Mouse (Mus musculus): ENCODE measurements at regions not wholly inside any gene's neighbourhood (a gene's known extent, or its start where the extent isn't known, plus 50 kb on each side); places are given as distances from the start of the nearest gene placed in this dataset.
A peak's percentile ranks its signal among the peaks of the same experiment; 100 is the strongest.

DNA sequence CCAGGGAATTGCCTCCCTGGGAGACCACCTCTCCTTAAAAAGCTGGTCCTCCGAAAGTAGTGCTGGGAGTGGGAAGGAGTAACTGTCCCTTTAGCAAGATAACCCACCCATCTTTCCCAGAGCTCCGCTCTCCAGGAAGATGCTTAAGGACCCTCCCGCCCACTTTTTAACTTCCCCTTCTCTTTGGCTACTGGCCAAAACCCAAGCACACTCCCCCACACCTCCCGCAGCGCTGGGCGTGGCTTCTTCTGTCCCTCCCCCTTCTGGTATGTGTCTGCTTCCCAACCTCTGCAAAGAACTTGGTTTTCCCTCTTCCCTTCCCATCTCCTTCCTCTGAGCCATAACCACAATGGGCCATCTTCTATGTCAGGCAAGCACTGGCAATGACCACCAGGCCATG is 85.4 kb downstream of the Rpap3 start:
- intact Hi-C loops (cut with DNase I): no loop called here
- DNase-seq (ENCODE audit: low spot score in 2 of 2): no peak

DNA sequence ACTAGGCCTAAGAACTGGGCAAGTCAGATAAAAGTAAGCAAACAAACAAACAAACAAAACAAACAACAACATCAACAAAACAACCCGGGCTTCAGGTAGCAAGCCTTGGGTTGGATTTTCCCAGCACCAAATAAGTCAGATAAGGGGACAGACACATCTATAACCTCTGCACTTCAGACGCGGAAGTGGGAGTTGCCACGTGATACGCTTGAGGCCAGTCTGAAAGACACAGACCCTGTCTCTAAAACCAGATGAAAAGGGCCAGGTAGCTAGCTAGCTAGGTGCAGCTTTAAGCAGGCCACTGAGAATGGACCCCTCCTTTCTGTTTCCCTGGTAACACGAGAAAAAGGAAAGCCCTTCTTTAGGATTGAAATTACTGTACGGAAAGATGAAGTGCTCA is 85.9 kb downstream of the Rpap3 start:
- DNase-seq (ENCODE audit: low spot score in 2 of 2): no peak
- intact Hi-C loops (cut with DNase I): no loop called here

DNA sequence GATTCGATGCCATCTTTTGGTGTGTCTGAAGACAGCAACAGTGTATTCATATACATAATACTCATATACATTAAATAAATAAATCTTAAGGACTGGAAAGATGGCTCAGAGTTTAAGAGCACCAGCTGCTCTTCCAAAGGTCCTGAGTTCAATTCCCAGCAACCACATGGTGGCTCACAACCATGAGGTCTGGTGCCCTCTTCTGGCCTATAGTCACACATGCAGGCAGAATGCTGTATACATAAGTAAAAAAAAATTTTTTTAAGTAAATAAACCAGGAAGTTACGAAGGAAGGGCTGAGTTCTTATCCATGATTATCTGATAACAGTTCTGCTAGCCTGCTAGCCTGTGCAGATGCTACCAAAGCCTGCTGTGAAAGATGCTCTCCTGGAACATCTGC is 93.3 kb downstream of the Rpap3 start:
- intact Hi-C loops (cut with DNase I): no loop called here
- DNase-seq (ENCODE audit: low spot score in 2 of 2): no peak

DNA sequence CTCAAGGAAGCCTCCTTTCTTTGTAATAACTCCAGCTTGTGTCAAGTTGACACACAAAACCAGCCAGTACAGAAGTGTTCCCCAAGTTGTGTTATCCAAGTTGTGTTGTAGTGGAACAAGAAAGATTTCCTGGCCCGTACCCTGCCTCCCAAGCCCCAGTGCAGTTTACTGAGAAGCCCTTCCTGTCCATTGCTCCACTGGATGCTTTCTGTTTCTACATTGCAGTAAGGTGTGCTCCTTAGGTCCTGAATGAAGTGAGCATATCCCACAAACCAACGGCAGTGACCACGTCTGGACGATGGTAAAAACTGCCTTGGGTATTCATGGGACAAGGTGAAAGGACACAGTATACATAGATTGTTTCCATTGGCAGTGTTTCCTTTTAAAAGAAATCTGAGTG is 94.9 kb downstream of the Rpap3 start:
- DNase-seq (ENCODE audit: low spot score in 2 of 2): no peak
- intact Hi-C loops (cut with DNase I): no loop called here

DNA sequence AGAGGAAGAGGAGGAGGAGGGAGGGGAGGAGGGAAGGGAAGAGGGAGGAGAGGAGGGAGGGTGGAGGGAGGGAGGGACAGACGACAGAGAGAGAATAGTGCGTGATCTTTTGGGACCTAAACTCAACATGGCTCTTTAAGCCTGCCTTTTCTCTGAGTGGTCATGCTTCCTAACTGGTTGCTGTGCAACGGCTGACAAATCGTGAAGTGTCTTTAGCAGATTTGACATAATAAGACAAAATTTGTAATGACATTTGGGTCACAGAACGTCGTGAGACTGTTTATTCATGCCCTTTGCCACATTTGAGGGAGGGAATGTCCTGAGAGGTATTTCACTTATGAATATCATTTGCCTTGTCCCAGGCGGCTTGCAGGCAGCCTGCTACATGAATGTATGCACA is 96.1 kb downstream of the Rpap3 start:
- intact Hi-C loops (cut with DNase I): no loop called here
- no peak for DNase-seq (ENCODE audit: low spot score in 2 of 2)

DNA sequence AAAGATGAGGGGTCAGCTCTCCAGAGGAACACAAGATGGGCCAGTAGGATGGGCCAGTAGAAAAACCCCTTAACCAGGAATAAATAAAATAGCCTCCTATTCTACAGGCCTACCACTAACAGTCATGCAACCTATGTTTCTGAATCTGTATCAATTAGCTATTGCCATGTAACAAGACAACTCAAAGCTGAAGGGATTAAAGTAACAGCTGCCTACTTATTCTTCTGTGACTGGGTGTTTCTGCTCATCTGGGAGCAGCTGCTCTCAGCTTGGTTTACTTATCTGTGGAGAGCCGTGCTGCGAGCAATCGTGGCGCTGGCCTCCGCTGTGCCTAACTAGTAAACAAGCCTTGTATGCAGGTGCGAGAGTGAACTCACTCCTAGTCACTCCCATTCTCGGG is 97.0 kb downstream of the Rpap3 start:
- no peak for DNase-seq (ENCODE audit: low spot score in 2 of 2)
- intact Hi-C loops (cut with DNase I): no loop called here

DNA sequence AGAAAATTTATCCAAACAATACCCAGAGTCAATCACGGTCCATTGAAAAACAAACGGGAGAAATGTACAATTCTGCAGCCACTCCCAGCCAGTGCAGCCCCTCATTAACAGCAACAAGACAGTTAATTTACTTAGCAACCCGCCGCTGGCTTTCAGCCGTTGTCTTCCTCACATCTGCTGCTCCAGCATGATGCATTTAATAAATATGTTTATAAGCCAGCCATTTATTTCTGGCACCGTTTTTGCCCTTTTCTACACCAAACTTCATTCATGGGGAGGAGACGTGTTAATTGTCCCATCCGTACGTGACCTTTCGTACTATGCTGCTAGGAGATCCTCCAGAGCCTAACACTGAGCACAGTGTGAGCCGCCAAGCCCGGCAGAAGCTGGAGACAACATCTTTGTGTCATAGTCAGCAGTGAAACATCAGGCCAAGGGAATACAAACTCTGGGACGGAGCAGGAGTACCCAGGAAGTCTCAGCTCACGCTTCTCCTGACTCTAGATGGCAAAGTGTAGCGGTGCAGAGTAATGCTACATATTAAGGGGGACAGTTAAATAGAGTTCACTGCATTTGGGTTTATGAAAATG is 97.9 kb downstream of the Rpap3 start:
- intact Hi-C loops (cut with DNase I): no loop called here

DNA sequence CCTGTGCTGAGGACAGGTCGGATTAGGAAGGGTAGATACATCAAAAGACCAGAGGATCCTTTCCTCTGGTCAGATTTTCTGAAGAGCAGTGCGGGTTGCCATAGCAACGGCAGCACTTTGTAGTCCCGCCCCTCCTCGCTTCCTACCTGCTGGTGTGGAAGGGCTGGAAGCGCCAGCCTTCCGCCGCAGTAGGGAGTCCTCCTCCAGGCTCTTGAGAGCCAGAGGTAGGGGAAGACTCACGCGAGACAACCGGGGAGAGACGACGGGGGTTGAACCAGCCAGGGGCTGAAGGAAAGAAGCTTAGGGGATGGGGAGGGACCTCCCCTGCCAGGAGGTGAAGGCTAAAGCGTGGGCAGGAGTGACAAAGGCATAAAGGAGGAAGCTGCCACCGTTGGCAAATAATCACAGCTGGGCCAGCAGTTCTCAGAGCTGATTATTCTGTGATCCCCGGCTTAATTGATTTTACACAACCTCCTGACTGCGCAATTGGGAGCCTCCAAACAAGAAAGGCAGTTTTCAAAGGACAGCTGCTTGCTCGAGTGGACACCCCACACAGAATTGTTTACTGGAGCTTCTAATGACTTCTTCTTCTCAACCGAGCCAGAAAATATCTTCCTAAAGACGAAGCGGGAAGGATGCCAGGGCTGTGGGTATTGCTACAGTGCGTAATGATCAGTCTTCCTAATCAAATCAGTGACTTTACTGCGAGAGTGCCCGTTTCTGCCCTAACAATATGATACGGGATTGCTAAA is 98.8 kb downstream of the Rpap3 start:
- DNase-seq (ENCODE audit: low spot score in 2 of 2): peak; percentile 57 to 65
- intact Hi-C loops (cut with DNase I): no loop called here

More for the DNA sequence above, 97.9 kb downstream of the Rpap3 start:
- DNase-seq (ENCODE audit: low spot score in 2 of 2): no peak

DNA sequence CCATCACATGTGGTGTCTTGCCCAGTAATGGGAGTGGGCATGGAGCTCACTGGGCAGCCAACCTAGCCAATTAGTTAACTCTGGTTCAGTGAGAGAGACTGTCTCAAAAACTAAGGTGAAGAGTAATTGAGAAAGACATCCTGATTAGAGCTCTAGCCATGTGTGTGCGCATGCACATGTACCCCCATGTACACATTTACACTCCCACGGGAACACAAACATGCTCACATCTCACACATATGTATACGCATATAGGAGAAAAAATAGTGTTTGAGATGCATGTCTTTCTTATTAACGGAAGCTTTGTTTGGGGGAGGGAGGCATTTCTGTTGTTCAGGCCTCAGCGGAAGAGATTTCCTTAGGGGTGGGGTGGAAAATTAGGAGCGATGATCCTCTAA is 99.4 kb downstream of the Rpap3 start:
- intact Hi-C loops (cut with DNase I): no loop called here
- DNase-seq (ENCODE audit: low spot score in 2 of 2): no peak

DNA sequence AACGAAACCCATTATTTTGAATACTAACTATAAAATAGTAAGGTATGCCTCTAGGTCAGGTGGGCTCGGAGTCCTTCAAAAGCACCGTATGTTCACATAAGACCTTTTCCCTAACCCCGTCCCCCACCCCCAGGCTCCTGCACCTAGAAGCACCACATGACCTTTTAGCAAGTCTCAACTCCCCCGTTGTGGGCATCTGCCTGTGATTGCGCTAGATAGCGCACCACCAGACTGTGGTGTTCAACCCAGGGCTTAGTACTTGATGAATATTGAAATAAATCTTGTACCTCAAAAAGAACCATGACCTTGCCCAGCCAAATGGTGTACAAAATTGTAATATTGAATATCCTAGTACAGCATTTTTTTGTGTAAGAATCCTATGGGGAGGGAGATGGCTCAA is 99.8 kb downstream of the Rpap3 start:
- DNase-seq (ENCODE audit: low spot score in 2 of 2): no peak
- intact Hi-C loops (cut with DNase I): no loop called here

DNA sequence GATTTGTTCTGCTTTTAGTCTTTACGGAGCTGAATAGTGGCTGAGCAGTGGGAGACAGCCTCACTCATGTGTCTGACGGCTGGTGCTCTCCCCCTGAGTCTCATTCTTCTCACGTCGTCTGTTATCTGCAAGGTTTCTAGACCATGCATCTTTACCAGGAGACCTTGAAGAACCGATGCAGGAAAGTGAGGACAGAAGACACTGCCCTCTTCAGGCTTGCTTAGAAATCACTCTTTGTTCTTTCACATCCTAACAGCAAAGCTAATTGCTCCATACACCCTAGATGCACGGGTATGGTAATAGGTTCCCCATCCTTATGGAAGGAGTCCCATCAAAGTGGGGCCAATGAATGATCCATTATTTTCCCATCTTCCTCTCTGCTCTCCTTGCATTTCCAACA is 102.1 kb downstream of the Rpap3 start:
- intact Hi-C loops (cut with DNase I): no loop called here

DNA sequence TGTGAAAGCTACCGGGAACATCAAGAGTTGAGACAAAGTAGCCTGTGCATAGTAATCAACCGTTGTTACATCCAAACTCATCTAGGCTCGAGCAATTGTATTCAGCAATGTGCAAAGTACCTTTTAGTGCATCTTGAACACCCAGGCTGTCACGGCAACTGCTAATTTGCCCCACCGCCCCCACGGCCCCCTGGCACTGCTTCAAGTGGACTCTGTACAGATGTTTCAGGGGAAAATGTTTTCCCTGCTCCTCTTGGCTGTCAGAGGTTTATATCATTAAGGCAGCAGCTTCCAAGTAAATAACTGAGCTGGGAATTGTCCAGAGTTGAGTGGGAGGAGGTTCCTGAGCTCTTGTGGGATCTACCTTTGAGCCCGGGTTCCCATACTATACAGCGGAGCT is 107.4 kb downstream of the Rpap3 start:
- intact Hi-C loops (cut with DNase I): no loop called here
- no peak for DNase-seq (ENCODE audit: low spot score in 2 of 2)

More for the DNA sequence above, 102.1 kb downstream of the Rpap3 start:
- no peak for DNase-seq (ENCODE audit: low spot score in 2 of 2)

DNA sequence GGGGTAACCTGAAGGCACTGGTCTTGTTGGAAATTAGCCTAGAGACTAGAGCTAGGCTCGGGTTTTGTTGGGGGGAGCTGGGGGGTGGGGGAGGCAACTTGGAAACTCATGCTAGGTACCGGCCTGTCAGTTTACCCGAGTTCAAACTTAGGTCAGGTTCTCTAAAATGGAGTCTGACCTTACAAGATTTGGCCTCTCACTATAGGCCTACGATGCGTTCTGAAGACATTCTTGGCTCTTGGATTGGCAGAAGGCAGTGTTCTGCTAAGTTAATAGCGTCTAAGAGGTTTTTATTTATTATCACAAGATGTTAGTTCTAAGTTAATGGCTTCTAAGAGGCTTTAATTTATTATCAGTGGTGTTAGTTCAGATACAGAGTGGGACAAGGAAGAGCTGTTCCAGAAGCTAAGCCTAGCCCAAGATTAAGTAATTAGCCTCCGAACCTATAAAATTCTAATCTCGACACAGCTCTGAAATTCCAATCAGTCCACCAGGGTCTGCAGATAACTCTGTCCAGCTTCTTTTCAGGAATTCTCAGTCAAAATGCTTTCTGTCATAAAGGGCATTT is 109.0 kb downstream of the Rpap3 start:
- intact Hi-C loops (cut with DNase I): no loop called here
- no peak for DNase-seq (ENCODE audit: low spot score in 2 of 2)

DNA sequence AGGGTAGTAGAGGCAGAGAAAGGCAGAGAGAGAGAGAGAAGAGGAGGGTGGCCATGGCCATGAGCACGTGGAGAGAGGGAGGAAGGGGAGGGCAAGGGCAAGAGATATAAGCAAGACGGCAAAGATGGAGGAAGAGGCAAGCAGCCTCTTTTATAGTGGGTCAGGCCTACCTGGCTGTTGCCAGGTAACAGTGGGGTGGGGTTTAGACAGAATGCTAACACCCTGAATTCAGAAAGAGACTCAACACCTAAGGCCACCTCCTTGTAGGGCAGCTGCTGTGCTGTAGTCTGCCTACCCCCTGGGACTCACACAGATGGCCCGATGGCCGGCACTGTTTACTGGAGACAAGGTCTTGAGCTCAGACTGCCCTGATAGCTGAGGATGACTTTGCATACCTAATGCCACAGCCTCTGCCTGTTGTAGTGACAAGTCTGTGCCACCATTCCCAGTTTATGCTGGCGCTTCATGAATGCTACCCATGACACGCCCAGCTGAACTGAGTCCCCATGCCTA is 110.3 kb downstream of the Rpap3 start:
- intact Hi-C loops (cut with DNase I): no loop called here
- no peak for DNase-seq (ENCODE audit: low spot score in 2 of 2)

DNA sequence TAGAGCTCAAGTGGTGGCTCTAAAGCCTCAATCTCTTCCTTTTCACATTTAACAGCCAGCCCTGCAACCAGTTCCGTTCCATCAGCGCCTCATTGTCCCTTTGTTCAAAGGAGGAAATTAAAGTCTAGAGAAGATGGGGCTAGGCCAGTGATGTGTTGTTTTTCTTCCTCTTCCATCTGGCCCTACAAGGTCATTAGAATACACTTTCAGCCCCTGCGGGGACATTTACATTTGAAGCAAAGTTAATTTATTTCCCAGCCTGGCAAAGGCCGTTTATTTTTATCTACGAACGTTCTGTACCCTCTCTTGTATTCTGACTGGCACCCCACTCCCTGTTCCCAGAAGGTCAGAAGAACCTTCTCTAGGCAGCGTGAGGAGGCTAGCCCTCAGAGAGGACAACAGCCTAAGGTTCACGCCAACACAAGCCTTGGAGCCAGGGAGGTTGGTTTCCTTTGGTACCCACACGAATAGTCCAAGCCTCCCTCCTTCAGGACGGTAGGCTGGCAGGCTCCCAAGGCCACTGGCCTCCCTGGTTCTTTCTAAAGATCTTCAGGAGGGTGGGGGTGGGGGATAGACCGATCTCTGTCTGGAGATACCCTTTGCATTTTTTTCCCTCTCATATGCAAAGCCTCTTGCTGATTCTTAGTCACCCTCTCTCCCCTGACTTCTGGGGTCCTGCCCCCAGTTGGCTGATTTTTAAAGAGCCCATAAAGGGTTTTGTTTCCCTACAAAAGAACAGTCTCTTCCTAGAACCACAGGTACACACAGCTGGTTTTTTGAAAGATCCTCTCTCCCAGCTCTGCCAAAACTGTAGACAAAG is 111.6 kb downstream of the Rpap3 start:
- intact Hi-C loops (cut with DNase I): no loop called here
- DNase-seq (ENCODE audit: low spot score in 2 of 2): no peak

DNA sequence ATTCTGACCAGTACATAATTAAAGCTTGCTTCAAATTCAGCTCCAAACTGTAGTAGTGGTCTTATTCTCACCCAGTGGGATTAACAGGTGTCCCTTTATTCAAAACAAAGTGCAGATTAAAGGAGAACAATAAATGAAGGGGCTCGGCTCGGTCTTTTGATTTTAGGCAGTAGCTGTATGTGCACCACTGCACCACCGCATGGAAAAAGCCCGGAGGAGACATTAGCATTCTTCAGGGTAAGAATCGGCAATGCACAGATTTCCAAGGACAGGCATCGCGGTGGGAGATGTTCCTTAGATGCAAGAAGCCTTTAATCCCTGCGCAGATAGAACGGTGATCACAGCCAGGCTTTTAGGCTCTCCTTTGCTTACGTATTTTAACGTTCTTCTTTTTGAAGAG is 112.8 kb downstream of the Rpap3 start:
- no peak for DNase-seq (ENCODE audit: low spot score in 2 of 2)
- intact Hi-C loops (cut with DNase I): no loop called here

DNA sequence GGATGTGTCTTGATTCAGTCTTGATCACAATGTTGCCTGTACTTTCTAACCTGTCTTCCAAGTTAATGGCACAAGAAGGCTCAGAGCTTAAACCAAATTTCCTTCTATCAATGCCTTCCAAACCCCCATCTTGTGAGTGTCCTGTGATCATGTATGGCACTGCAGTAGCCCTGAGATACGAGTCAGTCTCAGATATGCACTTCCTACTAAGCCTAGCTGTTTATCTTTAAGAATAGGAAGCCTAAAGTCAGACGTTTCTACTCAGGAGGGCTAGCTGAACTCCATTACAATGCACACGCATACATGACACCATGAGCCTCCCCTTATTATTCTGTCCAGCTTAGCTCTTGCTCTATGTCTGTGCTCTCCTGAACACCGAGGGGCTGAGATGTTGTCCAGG is 114.2 kb downstream of the Rpap3 start:
- intact Hi-C loops (cut with DNase I): no loop called here
- no peak for DNase-seq (ENCODE audit: low spot score in 2 of 2)

DNA sequence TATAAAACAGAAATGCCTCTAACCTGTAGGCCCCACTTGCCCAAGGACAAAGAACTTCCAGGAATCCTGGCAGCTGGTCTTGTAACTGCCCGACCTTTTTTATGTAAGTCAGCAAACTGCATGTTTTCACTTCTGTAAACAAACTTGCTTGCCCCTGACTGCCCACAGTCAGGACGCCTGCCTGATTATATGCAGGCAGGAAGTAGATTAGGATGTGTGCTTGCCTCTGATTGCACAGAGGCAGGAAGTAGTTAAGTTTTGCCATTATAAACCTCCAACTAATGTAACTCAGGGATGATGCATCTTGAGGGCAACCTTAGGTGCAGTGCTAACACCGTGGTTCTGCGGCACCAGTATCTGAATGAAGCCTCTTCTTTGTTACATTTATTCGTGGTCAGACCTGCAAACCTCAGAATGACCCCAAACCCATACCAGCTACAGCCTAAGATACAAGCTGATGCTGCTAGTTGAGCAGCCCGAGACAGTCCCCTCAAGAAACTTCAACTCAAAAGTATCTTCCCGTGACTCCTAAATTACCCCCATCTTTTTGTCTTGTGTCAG is 114.8 kb downstream of the Rpap3 start:
- intact Hi-C loops (cut with DNase I): no loop called here
- DNase-seq (ENCODE audit: low spot score in 2 of 2): no peak

DNA sequence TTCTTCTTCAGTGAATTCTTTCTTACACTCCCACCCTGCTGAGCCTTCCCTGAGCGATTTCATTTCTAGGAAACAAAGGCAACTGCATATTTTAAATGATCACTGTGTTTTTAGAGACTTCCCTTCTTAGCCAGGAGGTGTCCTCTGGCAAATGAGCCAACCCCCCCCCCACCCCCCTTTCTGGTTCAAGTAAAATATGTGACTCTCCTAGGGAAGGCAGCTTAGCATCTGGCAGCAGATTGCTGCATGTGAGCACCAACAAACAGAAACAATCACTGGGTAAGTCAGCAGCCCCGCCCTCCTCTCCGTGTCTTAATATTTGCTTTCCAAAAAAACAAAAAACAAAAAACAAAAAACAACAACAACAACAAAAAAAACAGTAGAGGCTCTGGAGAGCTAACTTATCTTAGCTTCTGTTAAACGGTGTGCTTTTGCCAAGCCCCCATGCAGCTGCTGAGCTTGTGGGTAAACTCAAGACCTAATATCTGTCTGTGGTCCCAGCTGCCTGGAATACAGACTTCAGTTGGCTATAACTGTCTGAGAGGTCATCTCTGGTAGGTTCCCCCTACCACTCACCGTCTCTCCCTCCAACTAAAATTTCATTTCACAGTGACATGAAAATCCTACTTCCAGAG is 117.9 kb downstream of the Rpap3 start:
- intact Hi-C loops (cut with DNase I): loop anchor here (10.0 kb wide), 1 partner anchor 393 kb away; no protein-coding TSS in a partner anchor
- no peak for DNase-seq (ENCODE audit: low spot score in 2 of 2)
